21 mouse cellular contexts compared by ENCODE assay signal in genomic region chr19:14161217-14161616, GRCm38 (mm10).
DNase-seq lines count a peak whose midpoint lies in the region; ATAC-seq and TF ChIP-seq lines count a peak whose summit lies in the region.
"Had no signal": no experiment of that assay in that cellular context is flagged by ENCODE, and none has a peak within 500 bp of the region (broad histone marks: within the 10 kb centered on the region; RNA-seq: fewer than 3 reads in every experiment).

No protein-coding gene starts in this region.

- WGBS in hindbrain, embryonic 14.5 days, result 56% methylated on average over 3 of the region's 3 CpGs
- WGBS in hindbrain, embryonic 12.5 days, result 69% methylated on average over 3 of the region's 3 CpGs
- WGBS in lung, embryonic 14.5 days, result 6% methylated on average over 3 of the region's 3 CpGs

- no peaks in the 10 kb centered on the region for H3K36me3 ChIP-seq in hindbrain, embryonic 14.5 days (replicated peaks; ENCODE audit: control insufficient read depth, insufficient read depth)
- H3K36me3 ChIP-seq in hindbrain, embryonic 12.5 days, result no peaks in the 10 kb centered on the region
- no peaks in the 10 kb centered on the region for H3K36me3 ChIP-seq in lung, embryonic 14.5 days (ENCODE audit: insufficient read depth)
- H3K36me3 ChIP-seq: embryonic facial prominence, embryonic 13.5 days; forebrain, embryonic 15.5 days; heart, embryonic 13.5 days; liver, embryonic 13.5 days; neural tube, embryonic 15.5 days had no signal

- H3K9me3 ChIP-seq in hindbrain, embryonic 14.5 days (ENCODE audit: control insufficient read depth, low read length), result no peaks in the 10 kb centered on the region
- H3K9me3 ChIP-seq in hindbrain, embryonic 12.5 days (replicated peaks), result no peaks in the 10 kb centered on the region
- no peaks in the 10 kb centered on the region for H3K9me3 ChIP-seq in lung, embryonic 14.5 days (ENCODE audit: low read depth, low read length)
- H3K9me3 ChIP-seq: embryonic facial prominence, embryonic 13.5 days; forebrain, embryonic 15.5 days; heart, embryonic 13.5 days; liver, embryonic 13.5 days; neural tube, embryonic 15.5 days had no signal

- H3K27me3 ChIP-seq in hindbrain, embryonic 14.5 days (ENCODE audit: control insufficient read depth, insufficient read depth, low read length), result peaks cover 4% of the 10 kb centered on the region; the same call in 1 of the 2 replicates
- H3K27me3 ChIP-seq in hindbrain, embryonic 12.5 days, result no peaks in the 10 kb centered on the region
- H3K27me3 ChIP-seq in lung, embryonic 14.5 days (ENCODE audit: insufficient read depth, low read length), result no peaks in the 10 kb centered on the region
- H3K27me3 ChIP-seq: embryonic facial prominence, embryonic 13.5 days; forebrain, embryonic 15.5 days; liver, embryonic 13.5 days; neural tube, embryonic 15.5 days had no signal

- no peak overlapping the region for H3K9ac ChIP-seq in hindbrain, embryonic 14.5 days
- H3K9ac ChIP-seq in hindbrain, embryonic 12.5 days, result no peak overlapping the region
- H3K9ac ChIP-seq in lung, embryonic 14.5 days, result no peak overlapping the region
- H3K9ac ChIP-seq: embryonic facial prominence, embryonic 13.5 days; forebrain, embryonic 15.5 days; heart, embryonic 13.5 days; liver, embryonic 13.5 days; neural tube, embryonic 15.5 days had no signal

- TF ChIP-seq CTCF in lung, embryonic 14.5 days (IDR thresholded peaks at IDR 0.05; ENCODE audit: low read depth), result no peak

- H3K4me1 ChIP-seq in hindbrain, embryonic 14.5 days (replicated peaks; ENCODE audit: control insufficient read depth, insufficient read depth, low read length), result 0 out of 2 replicates have a peak, but pooled peaks cover 3% of the 10 kb centered on the region
- no peaks in the 10 kb centered on the region for H3K4me1 ChIP-seq in hindbrain, embryonic 12.5 days
- H3K4me1 ChIP-seq in lung, embryonic 14.5 days (ENCODE audit: insufficient read depth), result 0 out of 2 replicates have a peak, but pooled peaks cover 7% of the 10 kb centered on the region
- H3K4me1 ChIP-seq: heart, embryonic 13.5 days; liver, embryonic 13.5 days; neural tube, embryonic 15.5 days had no signal

- ATAC-seq in hindbrain, embryonic 14.5 days (ENCODE audit: low FRiP score), result no peak
- no peak for ATAC-seq in hindbrain, embryonic 12.5 days (ENCODE audit: low FRiP score)
- peak; percentile 95 for ATAC-seq in lung, embryonic 14.5 days (ENCODE audit: insufficient read depth)
- ATAC-seq: forebrain, embryonic 15.5 days had no signal

- DNase-seq in hindbrain, embryonic 14.5 days (ENCODE audit: low spot score), result peak; percentile 22
- DNase-seq in brain, adult 2 months (ENCODE audit: low read depth, low spot score), result peak; percentile 12
- peak; percentile 79 for DNase-seq in lung, embryonic 14.5 days
- peak; percentile 8 for DNase-seq in lung, postnatal 25 days (ENCODE audit: low spot score)
- no peak for DNase-seq in cerebellum, adult 9-10 months
- no peak for DNase-seq in spleen, postnatal 14 days (ENCODE audit: low spot score in 2 of 2)
- DNase-seq: adrenal gland, postnatal 36 days; cerebellum, adult 11-12 months; cerebellum, postnatal 14 days; gastrocnemius, postnatal 36 days; heart, adult 2 months; heart, postnatal 14 days; kidney, adult 9 months; liver, embryonic 13.5 days; thymus, postnatal 14 days had no signal

- no peak overlapping the region for H3K27ac ChIP-seq in hindbrain, embryonic 14.5 days
- H3K27ac ChIP-seq in hindbrain, embryonic 12.5 days, result no peak overlapping the region
- no peak overlapping the region for H3K27ac ChIP-seq in lung, embryonic 14.5 days (ENCODE audit: low read depth)
- H3K27ac ChIP-seq: embryonic facial prominence, embryonic 13.5 days; forebrain, embryonic 15.5 days; heart, adult 2 months; heart, embryonic 13.5 days; liver, embryonic 13.5 days; neural tube, embryonic 15.5 days had no signal

- H3K4me2 ChIP-seq in hindbrain, embryonic 14.5 days (replicated peaks), result no peak overlapping the region
- no peak overlapping the region for H3K4me2 ChIP-seq in hindbrain, embryonic 12.5 days (replicated peaks)
- H3K4me2 ChIP-seq in lung, embryonic 14.5 days, result no peak overlapping the region; the same call in 1 of the 2 replicates
- H3K4me2 ChIP-seq: embryonic facial prominence, embryonic 13.5 days; forebrain, embryonic 15.5 days; heart, embryonic 13.5 days; liver, embryonic 13.5 days; midbrain, embryonic 11.5 days; neural tube, embryonic 15.5 days had no signal

- H3K4me3 ChIP-seq in hindbrain, embryonic 14.5 days (replicated peaks; ENCODE audit: low read length), result no peak overlapping the region
- no peak overlapping the region for H3K4me3 ChIP-seq in hindbrain, embryonic 12.5 days
- H3K4me3 ChIP-seq in lung, embryonic 14.5 days (ENCODE audit: low read depth, low read length), result no peak overlapping the region
- H3K4me3 ChIP-seq: embryonic facial prominence, embryonic 13.5 days; forebrain, embryonic 15.5 days; heart, adult 2 months; heart, embryonic 13.5 days; liver, embryonic 13.5 days; neural tube, embryonic 15.5 days had no signal

Comparison
In these comparisons a context has a peak if more than half of its experiments do, and no peak if none do; other contexts are left out.
1. DNase-seq: peak in hindbrain, embryonic 14.5 days (single experiment), brain, adult 2 months (single experiment), lung, embryonic 14.5 days (single experiment) and lung, postnatal 25 days (single experiment); none in cerebellum, adult 9-10 months (single experiment) and spleen, postnatal 14 days (0 of 2).